Mouse (Mus musculus): Measurements from ENCODE around the gene Psma4. TPM values are rescaled to one million over a fixed set of nuclear protein-coding genes. Genes with fewer than 3 reads are reported as not detected.

Psma4 gene
- total RNA-seq (2012; rRNA removed) = 264 and 359 TPM in 2 replicates
- total RNA-seq (2014; rRNA removed) = 662 and 708 TPM in 2 replicates
- polyA plus RNA-seq (2012; ENCODE audit: insufficient read length, low read depth) = 407 and 523 TPM in 2 replicates

- H3K4me3 ChIP-seq (replicated peaks in 1 of 3; ENCODE audit: low read depth in 2 of 3, low read length in 2 of 3, poor library complexity in 1 of 3) = peak within 1 kb of the TSS; percentile 75 to 92 (median 82)
- peak within 1 kb of the TSS; percentile 82 for H3K27ac ChIP-seq (ENCODE audit: insufficient read depth, low read depth)
- no peaks in the 10 kb centered on the region for H3K9me3 ChIP-seq (replicated peaks; ENCODE audit: low read length)
- dilution Hi-C loops (cut with MboI; ENCODE audit: extremely low pct_ligation_motif_present, extremely low pct_unique_long_range_greater_than_20kb, low sequenced_read_pairs) (no loop called here), in situ Hi-C loops (cut with MboI; ENCODE audit: low pct_ligation_motif_present, low pct_unique_long_range_greater_than_20kb, low sequenced_read_pairs) (no loop called here)
- H3K4me2 ChIP-seq (ENCODE audit: insufficient read depth, low read depth, poor library complexity, severe bottlenecking) = peak within 1 kb of the TSS; percentile 91
- H3K36me3 ChIP-seq (replicated peaks in 1 of 2; ENCODE audit: control insufficient read depth in 1 of 2, insufficient read depth in 1 of 2, low read length in 1 of 2) = peaks cover 23 to 35% of the 10 kb centered on the region in 2 experiments
- TF ChIP-seq NRF1 (IDR thresholded peaks at IDR 0.05; ENCODE audit: low read depth, low read length) = peak; percentile 93
- TF ChIP-seq GABPA (IDR thresholded peaks at IDR 0.05; ENCODE audit: insufficient replicate concordance, low read depth, low read length) = no peak
- TF ChIP-seq MAFK (IDR thresholded peaks at IDR 0.05; ENCODE audit: insufficient replicate concordance, low read length) = no peak
- no peak for TF ChIP-seq JUND (conservative IDR thresholded peaks at IDR 0.05; ENCODE audit: low read depth, low read length)
- TF ChIP-seq USF1 (IDR thresholded peaks at IDR 0.05; ENCODE audit: low read depth, low read length) = peak; percentile 84
- no peak for TF ChIP-seq ZC3H11A (IDR thresholded peaks at IDR 0.05; ENCODE audit: low read depth, low read length)
- 0 out of 2 replicates have a peak, but pooled peaks have one; percentile 49 for TF ChIP-seq MAZ (IDR thresholded peaks at IDR 0.05; ENCODE audit: low read depth, low read length)
- TF ChIP-seq EP300 (IDR thresholded peaks at IDR 0.05; ENCODE audit: low read length) = no peak
- TF ChIP-seq ZKSCAN1 (IDR thresholded peaks at IDR 0.05; ENCODE audit: borderline replicate concordance, low read depth, low read length) = no peak
- TF ChIP-seq KAT2A (IDR thresholded peaks at IDR 0.05; ENCODE audit: insufficient replicate concordance, low read length) = no peak
- TF ChIP-seq IRF4 (IDR thresholded peaks at IDR 0.05; ENCODE audit: low read depth, low read length) = peak; percentile 54; the same call in 1 of the 2 replicates
- TF ChIP-seq MXI1 (IDR thresholded peaks at IDR 0.05; ENCODE audit: low read depth, low read length) = peak; percentile 97
- no peak for TF ChIP-seq PAX5 (IDR thresholded peaks at IDR 0.05; ENCODE audit: low read length)
- TF ChIP-seq MAX (IDR thresholded peaks at IDR 0.05; ENCODE audit: low read length) = peak; percentile 96
- peak; percentile 72 for TF ChIP-seq USF2 (conservative IDR thresholded peaks at IDR 0.05; ENCODE audit: low read depth, low read length)
- TF ChIP-seq POLR2A (IDR thresholded peaks at IDR 0.05; ENCODE audit: low read depth, low read length) = peak; percentile 91
- TF ChIP-seq CHD2 (IDR thresholded peaks at IDR 0.05; ENCODE audit: low read length) = no peak
- no peak for TF ChIP-seq SMC3 (IDR thresholded peaks at IDR 0.05; ENCODE audit: low read depth, low read length)
- TF ChIP-seq BHLHE40 (IDR thresholded peaks at IDR 0.05; ENCODE audit: low read depth, low read length) = no peak
- peak; percentile 91 for TF ChIP-seq UBTF (IDR thresholded peaks at IDR 0.05; ENCODE audit: low read depth, low read length)
- peak; percentile 96 for TF ChIP-seq ELF1 (IDR thresholded peaks at IDR 0.05; ENCODE audit: low read depth, low read length)
- no peak for TF ChIP-seq ZNF384 (IDR thresholded peaks at IDR 0.05; ENCODE audit: low read depth, low read length)
- TF ChIP-seq CHD1 (IDR thresholded peaks at IDR 0.05; ENCODE audit: low read depth, low read length) = no peak
- peak; percentile 80; the same call in 1 of the 2 replicates for TF ChIP-seq POLR2AphosphoS2 (IDR thresholded peaks at IDR 0.05; ENCODE audit: low read depth, low read length)
- no peak for TF ChIP-seq ETS1 (conservative IDR thresholded peaks at IDR 0.05; ENCODE audit: low read depth, low read length)
- TF ChIP-seq TCF12 (IDR thresholded peaks at IDR 0.05; ENCODE audit: low read depth, low read length) = peak; percentile 66; the same call in 1 of the 2 replicates
- peak; percentile 96 for TF ChIP-seq NELFE (IDR thresholded peaks at IDR 0.05; ENCODE audit: low read depth, low read length)
- no peak for TF ChIP-seq RCOR1 (conservative IDR thresholded peaks at IDR 0.05; ENCODE audit: low read depth, low read length)
- peak; percentile 95 for TF ChIP-seq SIN3A (IDR thresholded peaks at IDR 0.05; ENCODE audit: low read length)
- TF ChIP-seq RAD21 (IDR thresholded peaks at IDR 0.05; ENCODE audit: low read depth, low read length) = no peak
- TF ChIP-seq JUN (IDR thresholded peaks at IDR 0.05; ENCODE audit: insufficient read depth, low read depth, low read length) = no peak
- TF ChIP-seq ZMIZ1 (IDR thresholded peaks at IDR 0.05; ENCODE audit: low read depth, low read length) = peak; percentile 89
- peak; percentile 92 for TF ChIP-seq TBP (conservative IDR thresholded peaks at IDR 0.05; ENCODE audit: low read depth, low read length)
- TF ChIP-seq CTCF (conservative IDR thresholded peaks at IDR 0.05 in 1 of 2, IDR thresholded peaks at IDR 0.05 in 1 of 2; ENCODE audit: low read depth in 2 of 2, low read length in 2 of 2) = no peak
- TF ChIP-seq HCFC1 (IDR thresholded peaks at IDR 0.05; ENCODE audit: low read depth, low read length) = peak; percentile 62
- no peak for TF ChIP-seq E2F4 (IDR thresholded peaks at IDR 0.05; ENCODE audit: insufficient replicate concordance, low read depth, low read length)
- TF ChIP-seq MEF2A (IDR thresholded peaks at IDR 0.05; ENCODE audit: borderline replicate concordance, low read depth, low read length) = peak; percentile 36; the same call in 1 of the 2 replicates
- peak; percentile 93 for TF ChIP-seq MYC (IDR thresholded peaks at IDR 0.05; ENCODE audit: low read depth, low read length)
- H3K4me1 ChIP-seq (ENCODE audit: control insufficient read depth in 1 of 2, insufficient read depth in 2 of 2) = peaks cover 3 to 33% of the 10 kb centered on the region in 2 experiments; a peak in 3 of 4 replicates
- no peaks in the 10 kb centered on the region for H3K27me3 ChIP-seq (replicated peaks)
- H3K79me2 ChIP-seq (replicated peaks; ENCODE audit: control insufficient read depth, extremely low read depth, insufficient read depth, poor library complexity, severe bottlenecking) = peaks cover 15% of the 10 kb centered on the region
- H3K9ac ChIP-seq (ENCODE audit: insufficient read depth, low read depth) = peak within 1 kb of the TSS; percentile 80
- peak; percentile 94 for DNase-seq (ENCODE audit: extremely low read depth)
Measured at GRCm38 (mm10) chr9:54950575-54951321, at the start of gene Psma4, which contains the start of gene AY074887. Gene Psma4 (plus strand): TSS chr9:54950790. Gene AY074887 (minus strand): TSS chr9:54950998.

All from CH12.LX (cell line).